Mouse (Mus musculus): ENCODE data around the gene Ykt6. TPM values are rescaled to one million over a fixed set of nuclear protein-coding genes. Genes with fewer than 3 reads are reported as not detected.

Ykt6 gene
- total RNA-seq, 2 experiments from 2014 or later = 38.1 to 38.9 TPM

DNA sequence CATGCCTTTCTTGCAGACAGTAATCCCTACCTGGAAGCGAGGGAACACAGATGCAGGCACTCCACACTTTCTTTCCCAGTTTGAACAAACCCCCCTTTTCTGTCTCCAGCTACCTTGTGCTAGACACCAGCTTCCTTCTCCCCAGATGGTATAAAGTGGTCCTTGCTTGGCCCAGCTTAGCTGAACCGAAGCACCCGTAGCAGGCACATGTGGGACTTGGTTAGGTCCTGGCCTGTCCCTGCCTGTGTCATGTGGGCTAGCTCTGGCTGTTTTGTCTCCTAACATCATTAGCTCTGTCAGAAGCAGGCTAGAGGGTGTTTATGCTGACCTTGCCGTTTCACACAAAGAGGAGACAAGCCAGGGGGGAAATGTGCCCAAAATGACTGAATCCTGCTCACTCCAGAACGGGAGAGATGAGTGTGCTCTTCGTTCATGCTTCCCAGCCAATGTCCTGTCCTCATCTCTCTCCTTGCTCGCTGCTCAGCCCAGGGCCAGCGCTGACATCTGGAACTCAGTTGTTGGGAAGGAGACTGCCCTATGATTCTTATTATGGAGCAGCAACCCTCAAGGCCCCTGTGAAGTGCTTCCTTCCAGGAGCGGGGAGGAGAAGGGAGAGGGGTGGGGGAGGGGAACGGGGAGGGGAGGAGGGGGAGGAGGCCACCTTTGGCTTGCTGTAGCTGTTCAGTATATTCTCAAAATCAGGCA, 6.8 kb upstream of the Ykt6 start:
- no peak for DNase-seq

DNA sequence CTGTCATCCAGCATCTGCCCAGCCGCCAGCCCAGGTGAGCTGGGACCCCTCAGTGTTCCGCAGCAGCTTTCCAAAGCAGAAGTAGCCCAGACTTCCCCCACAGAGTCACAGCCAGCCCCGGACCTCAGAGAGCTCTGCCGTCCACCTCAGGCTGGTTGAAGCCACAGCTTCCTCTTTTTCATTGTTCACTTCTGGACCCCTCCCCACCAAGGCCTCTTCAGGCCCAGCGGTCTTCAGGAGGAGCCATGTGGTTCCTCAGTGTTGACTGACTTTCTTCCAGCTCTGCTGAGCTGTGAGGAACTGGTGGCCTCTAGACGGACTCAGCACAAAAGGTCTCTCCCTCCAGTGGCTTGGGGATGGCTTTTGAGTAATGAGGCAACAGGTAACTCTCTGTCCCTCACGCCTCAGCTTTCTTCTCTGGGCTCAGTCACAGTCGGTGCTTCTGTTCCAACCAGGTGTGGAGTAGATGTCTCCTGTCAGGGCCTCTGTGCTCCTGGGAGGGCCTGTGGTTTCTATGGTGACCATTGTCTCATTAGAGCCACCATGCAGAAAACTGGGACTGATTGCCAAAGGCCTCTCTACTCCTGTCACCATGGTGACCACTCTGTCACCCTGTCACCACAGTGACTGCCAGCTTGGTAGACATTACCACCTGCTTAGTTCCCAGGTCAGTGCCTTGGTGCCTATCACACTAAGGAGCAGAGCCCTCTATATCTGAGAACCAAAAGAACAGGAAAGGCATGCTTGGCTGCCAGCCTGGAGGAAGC, 5.7 kb upstream of the Ykt6 start, which contains the start of gene Gck:
Gck (minus strand) TSS at position 496 of the 767 bp plus-strand sequence.
- DNase-seq = no peak

DNA sequence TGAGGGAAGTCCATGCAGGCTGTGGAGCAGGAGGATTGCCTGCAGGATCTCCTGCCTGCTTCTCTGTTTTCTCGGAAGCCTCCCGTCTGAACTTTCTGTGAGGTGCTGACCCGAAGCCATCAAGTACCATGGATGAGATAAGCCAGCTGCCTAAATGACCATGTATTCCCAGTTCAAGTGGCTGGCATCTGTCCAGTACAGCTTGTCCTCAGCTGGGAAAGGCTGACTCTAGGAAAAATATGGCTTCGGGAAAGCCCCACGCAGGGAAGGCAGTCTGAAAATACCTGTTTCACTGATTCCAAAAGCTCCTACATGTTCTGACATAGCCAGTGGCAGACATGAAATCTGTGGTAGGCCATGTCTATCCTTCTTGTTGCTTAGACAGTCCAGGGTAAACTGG, 3.0 kb upstream of the Ykt6 start:
- no peak for DNase-seq

DNA sequence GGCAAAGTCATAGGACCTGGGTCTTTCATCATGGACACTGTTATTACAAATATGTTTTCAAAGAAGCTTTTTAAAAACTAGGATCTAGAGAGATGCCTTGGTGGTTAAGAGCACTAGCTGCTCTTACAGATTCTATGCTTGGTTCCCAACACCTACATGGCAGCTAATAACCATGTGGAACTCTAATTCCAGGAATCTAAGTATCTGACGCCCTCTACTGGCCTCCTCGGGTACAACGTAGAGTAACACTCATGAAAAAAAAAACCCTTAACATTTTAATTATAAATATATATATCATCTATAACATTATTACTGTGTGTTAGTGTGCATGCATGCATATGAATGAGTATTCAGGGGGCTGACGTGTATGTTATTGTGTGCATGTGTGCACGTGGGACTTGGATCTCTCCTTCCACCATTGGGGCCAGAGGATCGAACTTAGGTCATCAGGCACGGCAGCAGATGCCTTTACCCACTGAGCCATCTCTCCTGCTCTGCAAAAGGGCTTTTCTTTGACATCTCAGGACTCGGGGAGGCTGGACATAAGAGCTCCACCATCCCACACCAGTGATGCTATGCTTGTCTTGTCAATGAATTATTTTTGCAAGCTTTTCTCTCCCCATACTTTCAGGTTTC, 2.2 kb upstream of the Ykt6 start:
- no peak for DNase-seq

DNA sequence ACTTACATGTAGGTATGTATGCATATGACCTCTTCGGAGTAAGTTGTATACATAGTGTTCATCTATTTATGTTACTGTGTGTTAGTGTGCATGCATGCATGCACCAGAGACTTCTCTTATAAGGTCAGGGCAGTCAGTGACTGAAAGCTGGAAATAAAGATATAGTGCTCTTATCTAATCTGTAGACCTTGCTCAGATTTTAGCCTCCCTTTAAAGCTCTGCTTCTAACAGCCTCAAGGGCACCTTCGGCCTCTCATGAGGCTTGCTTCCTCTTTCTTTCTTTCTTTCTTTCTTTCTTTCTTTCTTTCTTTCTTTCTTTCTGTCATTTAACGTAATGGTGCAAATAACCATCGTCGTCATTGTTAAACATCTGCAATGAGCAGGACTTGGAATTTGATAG, 1.1 kb upstream of the Ykt6 start:
- DNase-seq = no peak

DNA sequence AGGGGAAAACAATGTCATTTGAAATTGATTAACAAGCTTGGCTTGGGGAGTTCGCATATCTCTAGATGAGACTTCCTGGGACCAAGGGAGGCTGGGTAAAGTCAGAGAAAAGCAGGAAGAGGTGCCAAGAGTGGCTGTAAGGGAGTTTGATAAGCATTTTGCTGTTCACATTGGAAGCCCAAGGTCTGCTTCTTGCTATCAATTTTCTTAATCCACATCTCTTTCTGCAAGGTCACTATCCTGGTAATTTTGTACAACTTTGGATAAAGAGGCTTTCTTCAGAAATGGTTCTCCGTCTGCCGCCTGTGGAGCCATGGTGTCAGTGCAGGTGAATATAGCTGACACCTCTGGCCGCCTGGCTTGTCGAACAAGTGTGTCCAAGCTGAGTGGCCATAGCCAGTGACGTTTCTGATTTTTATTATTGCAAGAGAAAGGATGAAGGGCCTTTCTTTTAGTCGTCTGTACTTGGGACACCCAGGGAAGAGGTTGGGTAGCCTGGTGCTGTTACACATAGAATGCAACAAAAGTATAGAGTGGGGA, 458 bp upstream of the Ykt6 start:
- DNase-seq = no peak

DNA sequence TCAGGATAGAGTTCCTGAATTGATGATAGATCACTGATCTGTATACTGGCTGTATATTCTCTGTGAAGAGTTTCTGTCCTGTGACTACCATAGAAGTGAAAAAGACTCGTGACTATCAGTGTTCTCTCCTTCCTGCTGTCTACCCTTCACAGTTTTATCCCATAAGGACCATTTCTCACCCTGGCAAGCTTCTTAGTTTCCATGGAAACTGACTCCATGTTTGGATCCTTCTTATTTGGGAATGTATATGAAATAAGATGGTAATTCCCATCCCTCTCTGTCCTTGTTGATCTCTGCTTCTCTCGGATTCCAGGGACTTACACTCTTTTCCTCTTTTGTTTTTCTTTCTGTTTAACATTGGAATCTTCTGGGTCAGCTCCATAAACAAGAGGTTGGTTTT, 4.6 kb downstream of the Ykt6 start:
- DNase-seq = no peak

DNA sequence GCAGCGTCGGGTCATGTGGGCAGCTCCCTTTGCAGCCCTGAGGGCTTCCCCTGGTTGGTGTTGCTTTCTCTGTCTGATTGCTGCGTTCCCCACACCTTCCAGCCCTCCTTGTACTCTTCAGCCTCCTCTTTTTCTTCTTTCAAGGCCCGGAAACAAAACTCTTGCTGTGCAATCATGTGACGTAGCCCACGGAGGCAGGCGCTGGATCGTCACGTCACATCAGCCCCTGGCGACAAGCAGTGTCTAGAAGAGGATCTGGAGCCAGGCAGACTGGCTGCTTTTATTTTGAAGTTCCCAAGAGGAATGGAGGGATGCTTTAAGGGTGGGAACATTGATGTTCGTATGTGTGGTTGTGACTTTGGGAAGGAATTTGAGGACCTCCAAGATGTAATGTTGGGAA, 10.4 kb downstream of the Ykt6 start:
- no peak for DNase-seq

DNA sequence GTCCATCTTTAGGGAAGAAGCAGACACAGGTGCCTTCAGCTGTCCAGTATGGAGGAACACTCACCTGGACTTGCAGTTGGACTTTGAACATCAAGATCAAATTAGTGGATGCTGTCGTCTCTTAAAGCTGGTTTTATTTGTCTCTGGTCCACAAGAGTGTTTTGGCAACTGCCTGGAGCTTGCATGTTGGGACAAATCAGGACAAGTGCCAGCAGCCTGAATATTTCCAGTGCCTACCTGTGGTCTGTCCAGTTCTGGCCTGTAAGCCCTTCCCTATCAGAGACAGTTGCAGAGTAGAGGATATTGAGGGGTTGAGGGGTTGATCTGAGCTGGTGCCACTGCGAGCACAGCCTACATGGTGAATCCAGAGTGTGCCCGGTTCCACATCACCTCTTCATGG, 11.3 kb downstream of the Ykt6 start:
- no peak for DNase-seq

DNA sequence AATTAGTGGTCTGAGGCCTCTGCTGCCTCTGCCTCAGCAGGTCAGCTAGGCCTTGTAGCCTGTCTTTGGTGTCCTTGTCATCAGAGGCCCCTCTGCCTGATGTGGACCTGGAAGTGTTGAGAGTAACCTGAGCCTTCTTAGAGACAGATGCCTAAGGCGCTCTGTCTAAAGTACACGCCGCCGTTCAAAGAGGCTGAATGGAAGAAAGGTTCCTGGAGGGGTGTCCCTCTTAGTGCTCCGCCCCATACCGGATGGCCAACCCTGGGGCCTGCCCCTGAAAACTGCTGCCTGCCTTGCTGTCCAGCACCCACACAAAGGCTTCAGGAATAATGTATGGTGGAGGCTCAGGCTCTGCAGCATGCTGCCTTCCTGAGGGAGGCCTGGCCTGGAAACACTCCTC, 12.7 kb downstream of the Ykt6 start:
- no peak for DNase-seq

DNA sequence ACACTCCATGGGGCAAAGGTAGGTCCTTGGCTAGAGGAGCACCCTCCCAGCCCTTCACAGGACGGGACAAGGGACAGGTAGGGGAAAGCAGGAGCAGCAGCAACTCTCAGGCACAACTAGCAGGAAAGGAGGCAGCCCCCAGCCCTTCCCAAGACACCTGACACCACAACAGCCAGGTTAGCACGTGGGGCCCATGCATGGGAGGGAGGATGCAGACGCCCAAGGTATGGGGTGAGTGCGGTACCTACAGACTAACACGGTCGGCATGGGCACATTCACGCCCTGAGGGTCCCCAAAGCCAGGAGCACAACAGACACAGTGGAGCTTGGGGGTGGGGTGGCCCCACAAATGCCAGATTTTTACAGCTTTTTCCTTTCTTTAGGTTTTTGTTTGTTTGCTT, 15.7 kb downstream of the Ykt6 start:
- no peak for DNase-seq

DNA sequence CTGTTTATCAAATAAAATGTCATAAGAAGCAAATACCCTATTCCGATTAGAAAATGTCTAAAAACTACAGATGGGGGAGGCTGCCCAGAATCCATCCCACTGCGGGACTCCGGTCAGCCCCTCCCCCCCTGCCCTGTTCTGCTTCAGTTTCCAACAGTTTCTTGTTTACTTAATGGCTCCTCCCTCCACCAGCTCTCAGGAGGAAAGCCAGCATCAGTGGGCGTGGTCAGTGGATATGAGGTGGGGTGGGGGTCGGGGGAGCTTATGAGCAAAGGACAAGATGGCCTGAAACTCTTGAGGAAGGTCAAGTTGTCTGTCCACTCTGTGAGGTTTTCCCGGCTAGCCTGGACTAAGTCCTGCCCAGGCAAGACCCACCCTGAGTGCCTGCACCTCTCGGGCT, 17.7 kb downstream of the Ykt6 start:
- DNase-seq = no peak

DNA sequence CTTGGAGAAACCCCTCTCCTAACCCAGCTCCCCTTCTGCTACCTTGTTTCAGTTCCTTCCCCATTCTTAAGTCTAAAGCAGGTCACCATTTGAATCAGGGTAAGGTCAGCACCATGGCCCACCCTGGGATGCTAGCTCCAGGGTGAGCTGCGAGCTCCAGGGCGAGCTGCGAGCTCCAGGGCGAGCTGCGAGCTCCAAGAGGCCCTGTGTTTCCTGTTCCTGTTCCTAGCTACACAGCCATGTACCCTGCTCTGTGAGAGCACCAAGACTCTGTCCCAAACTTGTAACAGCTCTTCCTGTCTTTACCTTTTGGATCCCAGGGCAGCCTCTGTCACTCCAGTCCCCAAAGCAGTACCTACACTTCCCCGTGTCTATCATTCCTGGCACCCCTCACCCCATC, 18.6 kb downstream of the Ykt6 start:
- DNase-seq = no peak

DNA sequence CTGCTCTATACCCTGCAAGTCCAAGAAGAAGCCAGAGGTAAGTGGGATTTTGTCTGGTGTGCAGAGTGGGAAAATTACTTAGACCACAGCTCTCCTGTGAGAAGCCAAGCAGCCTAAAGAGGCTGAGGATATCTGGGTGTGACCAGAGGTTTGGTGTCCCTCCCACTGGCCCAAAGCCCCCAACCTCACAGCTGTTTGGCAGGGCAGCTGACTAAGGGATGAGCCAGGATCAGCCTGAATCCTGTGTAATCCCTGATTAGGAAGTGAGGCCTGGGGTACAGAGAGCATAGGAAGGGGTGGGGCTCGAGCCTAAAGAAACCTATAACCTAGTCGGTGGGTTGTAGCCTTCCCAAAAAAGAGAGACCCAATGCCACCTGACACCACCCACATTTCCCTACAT, 19.6 kb downstream of the Ykt6 start:
- peak; percentile 38 for DNase-seq

DNA sequence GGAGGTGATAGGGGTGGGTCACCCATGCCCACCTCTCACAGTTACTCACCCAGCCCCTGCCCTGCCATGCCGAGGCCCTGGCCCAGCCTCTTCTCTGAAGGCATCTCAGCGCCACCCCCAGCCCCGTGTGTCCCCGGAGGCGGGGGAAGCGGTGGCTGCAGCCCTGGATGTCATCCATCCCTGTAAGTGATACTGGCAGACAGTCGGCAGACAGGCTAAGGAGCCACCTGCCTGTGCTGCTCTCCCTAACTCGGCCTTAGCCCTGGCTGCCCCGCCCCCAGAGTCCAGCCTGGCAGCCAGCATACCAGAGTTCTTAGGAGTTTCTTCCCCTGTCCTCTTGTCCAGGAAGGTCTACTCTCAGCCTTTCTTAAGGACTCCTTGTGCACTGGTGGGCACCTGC, 20.6 kb downstream of the Ykt6 start:
- peak; percentile 73 for DNase-seq

DNA sequence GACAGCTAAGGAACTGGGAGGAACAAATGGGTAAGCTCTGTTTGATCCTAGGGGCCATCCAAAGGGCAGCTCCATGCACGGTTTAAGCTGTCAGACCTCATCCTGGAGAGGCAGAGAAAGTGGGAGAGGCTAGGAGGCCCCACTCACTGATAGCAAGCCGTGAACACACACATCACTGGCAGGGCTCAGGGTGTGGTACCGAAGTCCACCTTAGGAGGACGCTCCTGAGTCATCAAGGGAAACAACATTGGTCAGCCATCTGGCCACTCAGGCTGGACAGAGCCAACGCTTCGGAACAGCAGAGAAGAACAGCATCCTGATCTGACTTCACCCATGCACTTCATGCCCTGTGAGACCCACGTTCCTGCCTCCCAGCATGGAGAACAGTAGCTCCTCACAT, 23.6 kb downstream of the Ykt6 start:
- no peak for DNase-seq

DNA sequence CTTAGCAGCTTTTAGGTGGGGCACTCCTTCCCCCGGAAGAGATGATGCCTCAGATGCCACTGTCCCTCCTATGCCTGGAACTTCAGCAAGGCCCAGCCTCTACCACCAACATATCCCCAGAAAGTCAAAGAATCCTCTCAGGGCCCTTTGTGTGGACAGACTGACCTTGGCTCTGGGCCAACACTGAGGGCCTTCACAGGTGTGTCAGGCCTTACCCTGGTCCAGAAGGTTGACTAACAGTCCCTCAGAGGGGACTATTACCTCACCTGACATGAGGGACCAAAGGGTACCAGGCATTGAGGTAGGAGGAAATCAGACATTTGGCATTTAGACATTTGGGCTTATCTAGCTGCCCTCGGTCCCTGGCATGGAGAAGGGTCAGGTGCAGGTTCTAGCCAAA, 24.6 kb downstream of the Ykt6 start:
- no peak for DNase-seq

DNA sequence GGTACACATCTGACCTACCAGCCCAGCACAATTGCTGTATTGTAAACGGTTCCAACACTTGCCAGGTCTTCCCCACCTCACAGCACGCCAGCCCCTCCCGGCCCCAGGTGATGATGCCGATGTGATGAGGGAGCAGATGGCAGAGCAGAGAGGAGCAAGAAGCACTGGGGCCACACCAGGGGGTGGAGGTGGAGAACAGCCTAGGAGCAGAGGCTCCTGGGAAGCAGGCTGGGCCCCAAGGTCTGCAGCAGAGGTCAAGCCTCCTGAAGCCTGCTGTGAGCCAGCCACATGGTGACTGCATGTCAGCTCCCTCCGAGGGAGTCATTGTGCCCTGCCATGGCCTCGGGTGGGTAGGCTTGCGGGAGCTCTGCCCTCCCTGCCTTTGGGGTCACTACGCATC, 25.1 kb downstream of the Ykt6 start:
- DNase-seq = no peak

DNA sequence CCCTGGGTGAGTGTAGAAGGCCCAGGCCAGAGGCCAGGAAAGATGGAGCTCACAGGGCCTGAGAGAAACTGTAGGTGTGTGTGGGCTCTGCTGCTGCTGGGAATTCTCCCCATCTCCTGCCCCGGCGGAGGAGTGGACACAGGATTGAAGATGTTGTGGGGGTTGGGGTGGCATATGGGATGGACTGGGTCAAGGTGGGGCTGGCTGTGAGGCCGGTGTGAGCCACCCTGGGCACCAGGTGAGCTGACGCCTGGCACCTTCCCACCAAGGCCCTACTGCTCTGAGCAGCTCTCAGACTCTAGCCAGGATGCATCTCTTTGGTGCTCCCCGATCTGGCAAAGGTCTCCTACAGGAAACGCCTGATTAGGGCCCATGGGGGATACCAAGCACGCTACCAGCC, 25.8 kb downstream of the Ykt6 start:
- DNase-seq = no peak

DNA sequence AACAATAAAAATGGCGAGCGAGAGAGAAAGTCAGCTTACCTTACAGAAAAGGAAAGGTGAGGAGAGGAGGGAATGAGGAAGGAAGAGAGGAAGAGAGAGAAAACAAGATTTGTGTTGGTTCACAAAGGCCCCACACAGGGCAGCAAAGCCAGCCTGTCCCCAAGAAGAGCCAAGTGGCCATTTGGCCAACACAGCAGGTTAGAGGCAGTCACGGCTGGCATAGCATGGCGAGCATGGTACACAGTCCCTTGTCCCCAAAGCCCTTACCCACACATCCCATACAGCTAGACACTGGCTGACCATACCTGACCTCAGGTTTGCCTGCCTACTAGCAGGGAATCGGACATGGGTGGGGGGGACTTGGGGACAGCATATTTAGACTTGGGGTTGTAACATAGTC, 28.1 kb downstream of the Ykt6 start:
- DNase-seq = no peak

DNA sequence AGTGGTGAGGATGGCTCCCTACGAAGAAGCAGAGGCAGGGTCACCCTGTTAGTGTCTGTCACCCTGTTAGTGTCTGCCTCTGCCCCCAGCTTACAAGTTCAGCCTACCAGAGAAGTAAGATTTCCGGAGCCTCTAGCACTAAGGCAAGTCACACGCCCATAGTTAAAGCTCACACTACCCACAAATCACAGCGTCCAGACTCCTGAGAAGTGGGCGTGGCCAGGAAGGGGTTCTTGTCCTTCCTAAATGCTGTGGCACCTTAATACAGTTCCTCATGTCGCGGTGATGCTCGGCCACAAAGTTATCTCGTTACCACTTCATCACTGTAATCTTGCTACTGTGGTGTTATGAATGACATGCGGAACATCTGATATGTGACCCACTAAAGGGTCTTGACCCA, 32.6 kb downstream of the Ykt6 start:
- DNase-seq = no peak

DNA sequence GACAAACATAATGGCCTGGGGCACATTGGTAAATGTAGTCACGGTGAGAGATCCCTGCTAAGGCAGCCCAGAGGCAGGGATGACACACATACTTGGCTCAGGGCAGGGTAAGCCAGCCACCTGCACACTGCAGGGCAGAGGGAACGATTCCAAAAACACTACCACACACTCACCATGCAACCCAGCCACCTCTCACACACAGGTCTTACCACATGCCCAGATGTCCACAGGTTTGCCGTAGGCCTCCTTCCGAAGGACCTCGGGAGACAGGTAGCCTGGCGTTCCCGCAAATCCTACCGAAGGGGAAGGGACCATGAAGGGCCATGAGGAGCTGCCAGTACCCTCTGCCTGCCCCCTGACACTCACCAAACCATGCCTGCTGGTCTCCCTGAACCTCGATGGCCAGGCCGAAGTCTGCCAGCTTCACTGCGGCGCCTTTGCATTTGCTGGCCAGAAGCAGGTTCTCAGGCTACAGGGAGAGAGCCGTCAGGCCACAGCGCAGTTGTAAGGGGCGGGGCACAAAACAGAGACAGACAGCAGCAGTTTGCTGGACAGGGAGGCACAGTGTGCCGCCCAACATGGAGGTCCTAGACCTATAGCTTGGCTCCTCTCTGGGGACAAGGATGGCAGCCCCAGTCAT, 34.6 kb downstream of the Ykt6 start:
- no peak for DNase-seq

DNA sequence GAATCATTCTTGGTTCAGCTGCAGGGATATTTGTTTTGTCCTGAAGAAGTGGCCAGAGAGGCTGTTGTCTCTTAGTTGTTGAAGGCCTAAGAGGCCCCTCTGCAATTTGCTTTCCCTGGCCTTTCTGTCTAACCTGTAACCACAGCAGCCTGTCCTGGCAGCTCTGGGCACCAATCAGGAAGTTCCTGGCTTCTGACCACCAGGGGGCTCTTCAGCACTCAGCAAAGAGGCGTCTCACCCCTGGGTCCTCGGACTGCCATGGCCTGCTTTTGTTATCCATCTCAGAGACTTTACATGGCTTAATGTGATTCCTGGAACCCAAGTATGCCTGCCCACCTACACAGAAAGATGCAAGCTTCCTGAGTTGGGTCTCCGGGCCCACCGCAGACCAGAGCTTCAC, 35.4 kb downstream of the Ykt6 start:
- DNase-seq = no peak
